Mouse (Mus musculus): ENCODE results near the gene Setd2. TPM values are rescaled to one million over a fixed set of nuclear protein-coding genes. Genes with fewer than 3 reads are reported as not detected.

The Setd2 gene
- polyA plus RNA-seq, 1 experiment, result 49.4 TPM

GRCm38 (mm10) chr9:110651931-110652722 is 119.7 kb downstream of the Setd2 start:
- H3K27me3 ChIP-seq (ENCODE audit: control insufficient read depth, insufficient read depth, low read length), result no peaks in the 10 kb centered on the region
- no peak for DNase-seq (ENCODE audit: low read depth in 1 of 2, low spot score in 2 of 2)
- WGBS, result 8% methylated on average over 13 of the region's 13 CpGs
- peak overlapping the region; percentile 48 for H3K27ac ChIP-seq (ENCODE audit: insufficient read depth, low read length)
- no peaks in the 10 kb centered on the region for H3K36me3 ChIP-seq (ENCODE audit: control insufficient read depth, insufficient read depth, low read length)
- TF ChIP-seq CTCF (IDR thresholded peaks at IDR 0.05; ENCODE audit: extremely low read depth, insufficient read depth, insufficient read length, insufficient replicate concordance), result no peak
- no peak for TF ChIP-seq POLR2A (IDR thresholded peaks at IDR 0.05; ENCODE audit: low read depth, low read length)
- peaks cover 17% of the 10 kb centered on the region; the same call in 1 of the 2 replicates for H3K4me1 ChIP-seq (ENCODE audit: control insufficient read depth, insufficient read depth, insufficient read length)
- peak overlapping the region; percentile 80; the same call in 1 of the 2 replicates for H3K4me3 ChIP-seq (ENCODE audit: extremely low read depth, insufficient read depth, insufficient read length)

- Histone ChIP-seq H3K4me1 (ENCODE audit: control insufficient read depth, insufficient read depth, insufficient read length) (peaks cover 23% of the 10 kb centered on the region; the same call in 1 of the 2 replicates), H3K27me3 (ENCODE audit: control insufficient read depth, insufficient read depth, low read length) (no peaks in the 10 kb centered on the region), H3K27ac (ENCODE audit: insufficient read depth, low read length) (peak overlapping the region; percentile 73), H3K36me3 (ENCODE audit: control insufficient read depth, insufficient read depth, low read length) (no peaks in the 10 kb centered on the region), H3K4me3 (ENCODE audit: extremely low read depth, insufficient read depth, insufficient read length) (peak overlapping the region; percentile 80)
- WGBS, result 5% methylated on average over 14 of the region's 14 CpGs
- no peak for DNase-seq (ENCODE audit: low read depth in 1 of 2, low spot score in 2 of 2)
- TF ChIP-seq POLR2A (IDR thresholded peaks at IDR 0.05; ENCODE audit: low read depth, low read length) (no peak), CTCF (IDR thresholded peaks at IDR 0.05; ENCODE audit: extremely low read depth, insufficient read depth, insufficient read length, insufficient replicate concordance) (no peak)
Observed at GRCm38 (mm10) chr9:110652963-110653654, 120.7 kb downstream of the Setd2 start.

DNA sequence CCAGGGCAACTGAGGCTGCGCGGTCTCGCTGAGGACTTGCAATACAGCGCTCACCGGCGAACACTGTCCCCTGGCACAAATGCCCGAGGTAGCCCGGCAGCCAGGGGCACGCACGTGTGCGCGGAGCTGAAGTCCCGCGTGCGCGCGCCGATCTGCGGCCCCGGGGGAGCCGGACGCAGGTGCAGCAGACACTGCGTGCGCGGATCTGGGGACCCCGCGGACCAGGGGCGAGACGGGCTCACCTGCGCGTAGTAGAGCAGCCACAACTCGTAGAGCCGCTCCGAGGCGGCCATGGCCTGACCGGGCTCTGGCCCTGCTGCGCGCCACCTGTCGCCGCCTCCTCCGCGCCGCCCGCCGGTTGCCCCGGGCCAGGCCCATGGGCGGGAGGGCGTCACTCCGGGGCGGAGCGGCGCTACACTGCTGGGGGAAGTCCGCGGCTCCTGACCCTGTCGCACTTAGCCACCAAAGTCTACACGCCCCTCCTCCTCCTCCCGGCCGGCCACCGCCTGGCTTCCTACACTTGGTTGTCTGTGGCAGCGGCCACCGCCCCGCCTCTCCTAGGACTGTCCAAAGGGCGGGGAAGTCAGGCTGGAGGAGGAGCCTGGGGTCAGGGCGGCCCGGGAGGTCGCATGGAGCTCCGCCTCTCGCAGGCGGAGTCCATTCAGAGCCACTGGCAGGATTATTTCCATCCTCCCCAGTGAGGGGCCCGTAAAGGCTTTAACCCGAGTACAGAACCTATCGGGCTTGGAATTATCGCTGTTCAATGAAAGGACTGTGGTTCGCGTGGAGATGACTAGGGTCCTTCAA is 121.5 kb downstream of the Setd2 start, which contains the start of gene Nbeal2:
Gene Nbeal2 (minus strand): TSS at position 507 of the 807 bp plus-strand sequence.
- no peaks in the 10 kb centered on the region for H3K36me3 ChIP-seq (ENCODE audit: control insufficient read depth, insufficient read depth, low read length)
- peaks cover 23% of the 10 kb centered on the region; the same call in 1 of the 2 replicates for H3K4me1 ChIP-seq (ENCODE audit: control insufficient read depth, insufficient read depth, insufficient read length)
- H3K27me3 ChIP-seq (ENCODE audit: control insufficient read depth, insufficient read depth, low read length), result no peaks in the 10 kb centered on the region
- TF ChIP-seq CTCF (IDR thresholded peaks at IDR 0.05; ENCODE audit: extremely low read depth, insufficient read depth, insufficient read length, insufficient replicate concordance) (no peak), POLR2A (IDR thresholded peaks at IDR 0.05; ENCODE audit: low read depth, low read length) (peak; percentile 30; the same call in 1 of the 2 replicates)
- peak within 1 kb of the TSS; percentile 73 for H3K27ac ChIP-seq (ENCODE audit: insufficient read depth, low read length)
- WGBS, result under 1% methylated on average over 75 of the region's 75 CpGs
- H3K4me3 ChIP-seq (ENCODE audit: extremely low read depth, insufficient read depth, insufficient read length), result peak within 1 kb of the TSS; percentile 80
- DNase-seq (ENCODE audit: low read depth in 1 of 2, low spot score in 2 of 2), result peak; percentile 75 to 91

GRCm38 (mm10) chr9:110654726-110655650 is 122.6 kb downstream of the Setd2 start:
- no peak for DNase-seq (ENCODE audit: low read depth in 1 of 2, low spot score in 2 of 2)
- no peak overlapping the region for H3K4me3 ChIP-seq (ENCODE audit: extremely low read depth, insufficient read depth, insufficient read length)
- H3K27ac ChIP-seq (ENCODE audit: insufficient read depth, low read length), result no peak overlapping the region
- peaks cover 3% of the 10 kb centered on the region for H3K36me3 ChIP-seq (ENCODE audit: control insufficient read depth, insufficient read depth, low read length)
- 87% methylated on average over 19 of the region's 19 CpGs for WGBS
- TF ChIP-seq CTCF (IDR thresholded peaks at IDR 0.05; ENCODE audit: extremely low read depth, insufficient read depth, insufficient read length, insufficient replicate concordance) (no peak), POLR2A (IDR thresholded peaks at IDR 0.05; ENCODE audit: low read depth, low read length) (no peak)
- H3K4me1 ChIP-seq (ENCODE audit: control insufficient read depth, insufficient read depth, insufficient read length), result peaks cover 28% of the 10 kb centered on the region; the same call in 1 of the 2 replicates
- no peaks in the 10 kb centered on the region for H3K27me3 ChIP-seq (ENCODE audit: control insufficient read depth, insufficient read depth, low read length)

GRCm38 (mm10) chr9:110655651-110656007 is 123.2 kb downstream of the Setd2 start:
- no peak overlapping the region; the same call in 1 of the 2 replicates for H3K4me3 ChIP-seq (ENCODE audit: extremely low read depth, insufficient read depth, insufficient read length)
- TF ChIP-seq CTCF (IDR thresholded peaks at IDR 0.05; ENCODE audit: extremely low read depth, insufficient read depth, insufficient read length, insufficient replicate concordance) (no peak), POLR2A (IDR thresholded peaks at IDR 0.05; ENCODE audit: low read depth, low read length) (no peak)
- 93% methylated on average over 10 of the region's 10 CpGs for WGBS
- peaks cover 28% of the 10 kb centered on the region; the same call in 1 of the 2 replicates for H3K4me1 ChIP-seq (ENCODE audit: control insufficient read depth, insufficient read depth, insufficient read length)
- H3K27me3 ChIP-seq (ENCODE audit: control insufficient read depth, insufficient read depth, low read length), result no peaks in the 10 kb centered on the region
- H3K27ac ChIP-seq (ENCODE audit: insufficient read depth, low read length), result peak overlapping the region; percentile 60; the same call in 1 of the 2 replicates
- H3K36me3 ChIP-seq (ENCODE audit: control insufficient read depth, insufficient read depth, low read length), result peaks cover 3% of the 10 kb centered on the region
- DNase-seq (ENCODE audit: low read depth in 1 of 2, low spot score in 2 of 2), result no peak
